Mouse (Mus musculus) small intestine, adult 2 months (tissue): ENCODE measurements around the gene Gabrg2.

ENCODE experiments used
- CTCF ChIP-seq: fragments of 200-500 bp; IDR thresholded peaks from 2 replicates; pipeline ENCODE4 v1.5.1; 2012; ENCODE audit warnings: low read depth, mild to moderate bottlenecking, control low read depth, inconsistent platforms, low read length, moderate library complexity, mixed read lengths; ENCODE audit not compliant: insufficient replicate concordance, insufficient read length; ENCODE audit errors: extremely low read depth
- POLR2A ChIP-seq: fragments of 200-500 bp; IDR thresholded peaks from 2 replicates; pipeline ENCODE4 v1.6.1; 2012; ENCODE audit warnings: low read depth, mild to moderate bottlenecking, control low read depth, inconsistent platforms, low read length, moderate library complexity

DNA sequence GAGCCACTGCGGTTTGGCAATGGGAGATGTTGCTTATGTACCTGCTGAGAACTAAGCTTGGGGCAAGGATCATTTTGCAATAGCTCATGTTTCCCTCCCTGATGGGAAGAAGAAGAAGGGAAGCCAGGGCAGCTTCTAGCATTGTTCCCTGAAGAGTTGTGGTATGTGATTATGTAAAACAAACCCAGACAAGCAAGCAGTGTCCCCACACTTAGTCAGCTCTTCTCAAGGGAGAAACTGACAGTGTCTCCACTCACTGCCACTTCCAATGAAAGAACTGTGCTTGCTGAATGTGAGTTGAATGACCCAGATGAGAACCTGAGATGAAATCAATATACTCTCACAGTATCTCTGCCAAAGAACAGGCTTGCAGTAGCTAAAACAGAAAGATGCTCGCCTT lies 62.7 kb downstream of the Gabrg2 start:
- TF ChIP-seq CTCF (no peak), POLR2A (no peak)
